Mouse (Mus musculus): ENCODE data around the gene Mmp23.
A peak's percentile ranks its signal among the peaks of the same experiment; 100 is the strongest.
"Not testable (repeated sequence)": the region's sequence is repeated elsewhere in the genome, so short reads cannot be mapped to it uniquely, and the experiment has no call there.

Mmp23 gene

DNA sequence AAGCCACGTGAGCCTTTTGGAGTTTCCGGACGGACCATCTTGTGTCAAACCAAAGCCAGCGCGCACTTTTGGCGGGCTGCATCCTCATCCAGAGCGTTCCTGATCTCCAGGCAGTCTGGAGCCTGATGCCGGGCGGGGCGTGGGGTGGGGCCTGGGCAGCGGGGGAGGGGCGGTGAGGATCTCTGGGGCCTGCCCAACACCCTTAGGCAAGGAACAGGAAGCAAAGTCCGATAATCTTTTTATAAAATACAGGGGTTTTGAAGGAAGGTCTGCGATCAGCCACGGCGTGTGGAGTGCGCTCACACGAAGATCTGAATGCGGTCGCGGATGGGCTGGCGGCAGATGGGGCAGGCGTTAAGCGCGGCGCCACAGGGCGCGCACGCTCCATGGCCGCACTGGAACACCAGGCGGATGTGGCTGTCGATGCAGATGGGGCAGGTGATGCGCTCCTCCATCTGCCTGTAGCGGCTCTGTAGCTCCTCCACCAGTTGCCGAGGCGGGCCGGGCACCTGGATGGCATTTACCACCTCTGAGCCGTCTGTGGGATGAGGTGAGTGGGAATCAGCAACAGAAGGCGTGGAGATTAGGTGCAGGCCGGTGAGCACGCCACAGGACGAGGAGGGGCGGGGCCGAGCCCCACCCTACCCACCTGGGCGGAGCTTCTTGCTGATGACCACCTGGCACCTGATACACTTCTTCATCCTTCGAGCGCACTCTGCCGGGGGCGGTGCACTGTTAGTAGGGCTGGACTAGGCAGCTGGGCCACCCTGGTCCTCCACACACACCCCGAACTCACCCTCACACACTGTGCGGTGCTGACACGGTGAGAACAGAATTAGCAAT, 1.5 kb upstream of the Mmp23 start:
- DNase-seq (ENCODE audit: low spot score) = peak; percentile 57

DNA sequence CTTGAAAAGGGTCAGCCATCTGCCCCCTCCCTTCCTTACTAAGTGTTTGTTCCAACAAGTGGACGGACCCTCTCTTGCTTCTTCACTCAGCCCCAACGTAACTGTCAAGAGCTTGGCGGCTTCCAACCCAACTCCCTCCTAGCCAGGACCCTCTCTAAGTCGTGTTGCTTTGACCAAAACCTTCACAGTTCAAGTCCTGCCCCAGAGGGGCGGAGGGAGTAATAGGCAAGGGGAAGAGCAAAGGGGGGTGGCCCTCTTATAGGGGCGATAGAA, 935 bp upstream of the Mmp23 start:
- DNase-seq (ENCODE audit: low spot score) = no peak

DNA sequence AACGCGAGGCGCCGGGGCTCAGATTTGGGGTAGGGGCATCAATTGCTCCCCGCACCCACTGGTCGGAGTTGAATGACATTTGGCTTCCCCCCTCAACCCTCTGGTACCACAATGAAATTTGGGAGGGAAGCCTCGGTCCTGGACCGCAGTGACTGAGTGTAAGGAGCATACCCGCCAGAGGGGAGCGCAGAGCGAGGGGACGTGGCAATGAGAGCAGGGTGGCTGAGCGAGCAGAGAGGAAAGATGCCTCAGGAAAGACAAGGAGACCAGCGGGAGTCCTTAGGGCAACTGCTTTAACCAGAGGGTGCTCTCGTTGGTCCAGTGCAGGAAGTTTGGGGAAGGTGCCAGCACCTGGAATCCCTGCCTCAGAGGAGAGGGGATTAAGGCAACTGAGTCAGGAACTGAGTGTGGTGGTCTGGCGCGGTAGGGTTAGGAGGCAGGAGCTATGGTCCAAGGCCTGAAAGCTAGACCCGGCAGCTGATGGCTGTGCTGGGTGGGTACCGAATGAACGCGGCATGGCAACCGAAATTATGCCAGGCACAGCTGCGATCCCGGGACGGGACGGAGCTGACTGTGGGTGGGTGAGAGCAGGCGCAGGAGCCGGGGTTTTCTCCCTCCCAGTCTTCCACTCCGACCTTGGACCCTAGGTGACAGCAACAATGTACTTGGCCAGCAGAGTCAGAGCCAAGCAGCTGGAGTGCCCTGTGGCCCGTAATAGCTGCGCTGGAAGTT, 433 bp upstream of the Mmp23 start:
- peak; percentile 41 for DNase-seq (ENCODE audit: low spot score)

DNA sequence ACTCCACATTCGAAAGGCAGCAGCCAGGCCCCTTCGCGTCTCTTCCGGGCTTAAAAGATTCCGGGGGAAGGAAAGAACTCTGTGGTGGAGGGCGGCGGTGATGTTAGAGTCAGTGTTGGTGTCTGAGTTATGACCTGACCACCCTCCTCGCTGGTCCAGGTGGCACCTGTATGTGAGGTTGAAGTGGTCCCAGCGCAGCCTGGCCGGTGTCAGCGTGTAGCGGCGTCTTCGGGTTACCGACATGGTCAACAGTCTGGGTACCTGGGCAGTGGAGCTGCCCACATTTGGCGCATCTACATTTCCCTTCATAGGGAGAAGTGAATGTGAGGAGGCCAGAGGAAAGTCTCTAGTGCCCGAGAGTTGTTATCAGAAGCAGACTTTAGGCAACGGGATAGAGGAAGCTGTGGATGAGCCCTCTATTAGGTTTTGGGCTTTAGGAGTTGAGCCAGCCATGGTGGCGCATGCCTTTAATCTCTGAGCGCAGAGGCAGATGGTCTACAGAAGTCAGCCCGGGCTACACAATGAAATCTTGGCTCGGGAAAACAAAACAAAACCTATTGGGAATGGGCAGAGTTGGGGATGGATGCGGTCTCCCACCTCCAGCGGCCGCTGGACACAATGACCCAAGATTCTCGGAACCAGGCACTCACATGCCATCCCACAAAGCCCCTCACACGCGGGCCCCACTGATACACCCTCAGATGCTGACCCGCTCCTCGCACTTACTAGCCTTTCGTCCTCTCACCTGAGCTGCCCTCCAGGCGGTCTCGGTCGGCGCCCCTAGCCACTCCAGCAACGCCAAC, 700 bp downstream of the Mmp23 start:
- DNase-seq (ENCODE audit: low spot score) = no peak

DNA sequence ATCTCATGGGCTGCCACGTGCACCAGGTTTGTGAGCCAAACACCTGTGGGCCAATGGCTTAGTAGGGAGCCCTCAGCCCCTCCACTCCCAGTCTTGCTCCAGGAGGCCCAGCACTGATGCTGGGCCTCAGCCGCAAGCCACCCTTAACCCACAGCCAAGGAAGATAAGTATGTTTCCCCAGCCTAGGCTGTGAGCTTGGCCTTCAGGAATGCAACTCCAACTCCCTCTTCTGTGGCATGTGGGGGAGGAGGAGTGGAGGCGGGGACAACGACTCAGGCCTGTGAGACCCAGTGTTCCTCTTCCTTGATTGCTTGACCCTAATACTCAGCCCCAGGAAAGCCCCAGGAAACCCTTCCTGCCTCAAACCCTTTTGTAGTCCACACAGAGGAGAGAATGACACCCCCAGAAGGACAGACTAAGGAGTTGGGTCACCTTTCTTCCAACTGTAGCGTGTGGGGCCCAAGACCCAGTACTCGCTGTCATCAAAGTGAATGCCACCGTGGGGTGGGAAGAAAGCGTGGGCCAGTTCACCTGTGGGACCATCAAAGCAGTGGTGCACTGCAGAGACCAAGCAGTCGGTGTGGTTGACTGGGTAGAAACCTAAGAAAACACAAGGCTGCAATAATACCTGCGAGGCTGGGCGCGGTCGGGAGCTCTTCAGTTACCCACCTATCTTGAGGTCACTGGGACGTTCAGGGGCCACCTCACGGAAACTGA, 1.5 kb downstream of the Mmp23 start:
- DNase-seq (ENCODE audit: low spot score) = no peak

DNA sequence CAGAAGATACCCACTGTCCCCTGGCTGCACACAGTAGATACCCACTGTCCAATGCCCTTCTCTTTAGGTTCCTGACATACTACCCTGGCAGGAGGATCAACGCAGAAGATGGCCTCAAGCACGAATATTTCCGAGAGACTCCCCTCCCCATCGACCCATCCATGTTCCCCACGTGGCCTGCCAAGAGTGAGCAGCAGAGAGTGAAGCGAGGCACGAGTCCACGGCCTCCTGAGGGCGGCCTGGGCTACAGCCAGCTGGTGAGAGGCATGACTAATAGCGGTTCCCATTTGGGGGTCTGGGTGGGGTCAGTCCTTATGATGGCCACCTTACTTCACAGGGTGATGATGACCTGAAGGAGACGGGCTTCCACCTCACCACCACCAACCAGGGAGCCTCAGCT, 3.8 kb downstream of the Mmp23 start:
- DNase-seq (ENCODE audit: low spot score) = no peak

DNA sequence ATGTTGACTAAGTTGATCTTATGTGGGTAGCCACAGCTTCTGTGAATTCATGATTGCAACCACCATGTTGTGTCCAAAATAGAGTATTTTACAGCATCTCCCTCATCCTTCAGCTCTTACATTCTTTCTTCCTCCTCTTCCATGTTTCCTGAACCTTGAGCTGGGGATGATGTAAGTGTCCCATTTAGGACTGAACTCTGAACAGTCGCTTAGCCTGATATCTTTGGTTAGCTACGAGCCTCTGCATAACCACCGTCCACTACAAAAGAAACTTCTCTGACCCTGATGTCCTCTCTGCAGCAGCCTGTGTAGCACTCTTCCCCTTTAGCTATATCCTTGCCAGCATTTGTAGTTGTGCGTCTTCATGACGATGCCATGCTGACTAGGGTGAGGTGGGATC, 7.5 kb downstream of the Mmp23 start:
- no peak for DNase-seq (ENCODE audit: low spot score)

DNA sequence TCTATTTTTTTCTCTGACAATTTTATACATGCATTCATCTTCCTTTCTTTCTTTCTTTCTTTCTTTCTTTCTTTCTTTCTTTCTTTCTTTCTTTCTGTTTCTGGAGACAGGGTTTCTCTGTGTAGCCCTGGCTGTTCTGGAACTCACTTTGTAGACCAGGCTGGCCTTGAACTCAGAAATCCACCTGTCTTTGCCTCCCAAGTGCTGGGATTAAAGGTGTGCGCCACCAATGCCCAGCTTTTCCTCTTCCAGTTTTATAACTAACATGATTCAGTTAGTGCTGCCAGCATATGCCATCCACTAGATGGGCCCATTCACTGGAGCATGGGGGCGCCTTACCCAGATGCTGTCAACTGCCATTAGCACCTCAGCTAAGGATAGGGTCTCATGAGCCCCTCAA, 7.9 kb downstream of the Mmp23 start, which contains the start of gene Gm10563:
TSS of gene Gm10563 (minus strand) at position 101 of the 400 bp plus-strand sequence.
- DNase-seq (ENCODE audit: low spot score) = not testable (repeated sequence)

DNA sequence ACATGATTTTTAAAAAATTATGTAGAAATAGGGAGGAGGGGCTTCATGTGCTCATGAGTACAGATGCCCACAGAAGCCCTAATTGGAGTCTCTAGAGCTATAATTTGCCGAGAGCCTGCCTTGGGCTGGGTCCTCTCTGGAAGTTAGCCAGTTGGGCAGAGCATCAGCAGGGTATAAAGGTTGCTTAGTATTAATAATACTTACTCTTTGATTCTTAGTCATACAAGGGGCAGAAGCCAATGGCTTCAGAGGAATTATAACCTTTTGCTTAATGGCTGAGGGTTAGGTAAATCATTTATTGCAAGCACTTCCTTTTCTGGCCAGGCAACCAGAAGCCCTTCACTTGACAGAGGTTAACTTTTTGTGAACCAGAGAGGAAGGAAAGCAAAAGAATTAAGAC, 9.7 kb downstream of the Mmp23 start:
- DNase-seq (ENCODE audit: low spot score) = no peak

DNA sequence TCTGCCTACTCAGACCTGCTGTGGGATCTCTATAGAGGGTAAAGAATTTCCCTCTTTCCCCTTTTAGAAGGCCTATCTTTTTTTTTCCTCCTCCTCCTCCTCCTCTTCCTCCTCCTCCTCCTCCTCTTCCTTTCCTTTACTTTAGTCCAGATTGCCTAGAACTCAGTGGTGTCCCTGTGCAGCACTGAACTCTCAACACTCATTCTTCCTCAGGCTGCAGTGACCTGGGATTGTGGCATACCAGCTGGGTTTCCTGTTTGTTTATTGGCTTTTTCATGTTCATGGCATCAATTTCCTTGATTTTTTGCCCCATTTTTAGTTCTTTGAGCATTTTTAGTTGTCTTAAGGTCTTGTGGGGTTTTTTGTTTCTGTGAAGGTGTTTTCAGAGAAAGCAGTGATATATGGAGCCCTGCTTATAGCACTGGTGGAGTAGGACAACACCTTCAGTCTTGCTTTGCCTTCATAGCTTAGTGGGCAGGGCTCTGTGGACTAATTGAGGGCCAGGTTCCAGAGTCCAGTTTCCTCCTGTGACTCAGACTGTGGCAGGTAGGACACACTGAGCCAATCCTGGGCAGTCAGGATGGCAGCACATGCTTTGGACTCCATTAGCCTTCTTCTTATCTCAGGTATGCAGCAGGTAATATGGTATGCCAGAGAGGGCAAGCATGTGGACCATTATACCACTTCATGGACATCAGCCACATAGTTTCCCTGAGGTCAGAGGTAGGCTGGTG, 17.3 kb downstream of the Mmp23 start:
- no peak for DNase-seq (ENCODE audit: low spot score)

DNA sequence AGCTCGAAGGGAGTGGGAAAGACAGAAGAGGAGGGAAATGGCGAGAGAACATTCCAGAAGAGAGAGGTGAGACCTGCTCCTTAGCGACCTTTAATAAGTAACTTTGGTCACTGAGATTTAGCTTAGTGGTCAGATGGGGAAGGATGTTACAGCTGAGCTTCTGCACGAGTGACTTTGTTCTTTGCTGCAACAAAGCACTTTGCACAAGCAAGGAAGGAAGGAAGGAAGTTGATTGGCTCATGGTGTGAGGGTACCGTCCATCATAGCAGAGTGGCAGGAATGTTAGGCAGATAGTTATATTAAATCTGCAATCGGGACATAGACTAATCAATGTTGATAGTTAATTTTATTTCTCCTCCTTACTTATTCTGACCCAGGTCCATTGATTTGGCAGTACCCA, 22.9 kb downstream of the Mmp23 start:
- no peak for DNase-seq (ENCODE audit: low spot score)

DNA sequence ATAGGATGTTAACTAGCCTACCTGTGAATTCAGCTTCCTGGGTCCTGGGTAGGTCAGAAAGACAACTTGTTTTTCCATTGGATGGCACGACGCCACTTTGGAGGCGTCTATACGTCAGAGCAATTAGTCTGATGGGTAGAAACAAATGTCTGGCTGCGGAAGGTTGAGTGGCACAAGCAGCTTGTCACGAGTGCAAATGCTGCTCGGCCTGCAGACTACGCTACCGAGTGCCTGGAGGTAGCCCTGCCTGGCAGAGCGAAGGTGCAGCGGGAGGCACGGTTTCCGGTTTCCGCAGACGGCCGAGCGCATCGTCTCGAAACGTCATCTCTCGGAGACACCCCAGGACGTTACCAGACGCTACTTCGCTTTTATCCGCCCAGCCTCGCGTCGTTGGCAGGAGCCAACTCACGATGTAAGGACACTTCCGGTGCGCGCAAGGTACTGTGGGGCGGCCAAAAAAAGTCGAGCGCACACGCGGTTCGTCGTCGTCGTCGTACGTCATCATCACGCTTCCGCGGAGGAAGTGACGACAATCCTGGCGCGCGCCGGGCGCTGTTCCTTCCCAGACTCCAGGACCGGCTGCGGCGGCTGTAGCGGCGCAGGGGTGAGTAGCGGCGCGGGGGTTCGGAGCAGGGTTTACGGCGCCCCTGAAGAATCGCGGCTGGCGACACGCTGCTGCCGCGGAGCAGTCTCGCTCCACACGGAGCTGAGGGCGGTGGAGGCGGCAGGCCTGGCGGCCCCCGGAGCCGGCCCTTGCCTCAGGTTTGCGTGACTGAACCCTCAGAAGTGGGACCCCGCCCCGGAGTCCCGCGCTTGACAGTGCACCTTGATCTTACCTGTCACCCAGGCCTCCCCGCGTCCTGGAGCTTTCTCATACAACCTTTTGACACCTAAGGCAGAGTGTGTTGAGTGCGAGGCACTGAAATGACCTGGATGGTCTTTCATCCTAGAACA, 28.6 kb downstream of the Mmp23 start, which contains the start of gene Cdk11b:
TSS of gene Cdk11b (plus strand) at position 517 of the 954 bp plus-strand sequence.
- peak; percentile 97 for DNase-seq (ENCODE audit: low spot score)

DNA sequence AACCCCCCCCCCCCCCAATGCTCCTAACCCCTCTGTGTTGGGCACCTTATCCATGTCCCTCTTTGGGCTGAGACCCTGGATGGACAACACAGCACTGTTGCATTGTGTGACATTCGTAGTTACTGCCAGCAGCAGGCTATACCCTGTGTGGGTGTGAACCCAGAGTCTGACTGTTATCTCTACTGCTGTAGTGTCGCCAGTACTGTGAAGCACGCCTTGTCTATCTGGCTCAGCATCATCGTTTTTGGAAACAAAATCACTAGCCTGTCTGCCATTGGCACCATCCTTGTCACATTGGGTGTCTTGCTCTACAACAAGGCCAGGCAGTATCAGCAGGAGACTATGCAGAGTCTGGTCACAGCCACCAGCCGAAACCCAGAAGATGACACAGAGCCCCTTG, 34.9 kb downstream of the Mmp23 start:
- DNase-seq (ENCODE audit: low spot score) = no peak

DNA sequence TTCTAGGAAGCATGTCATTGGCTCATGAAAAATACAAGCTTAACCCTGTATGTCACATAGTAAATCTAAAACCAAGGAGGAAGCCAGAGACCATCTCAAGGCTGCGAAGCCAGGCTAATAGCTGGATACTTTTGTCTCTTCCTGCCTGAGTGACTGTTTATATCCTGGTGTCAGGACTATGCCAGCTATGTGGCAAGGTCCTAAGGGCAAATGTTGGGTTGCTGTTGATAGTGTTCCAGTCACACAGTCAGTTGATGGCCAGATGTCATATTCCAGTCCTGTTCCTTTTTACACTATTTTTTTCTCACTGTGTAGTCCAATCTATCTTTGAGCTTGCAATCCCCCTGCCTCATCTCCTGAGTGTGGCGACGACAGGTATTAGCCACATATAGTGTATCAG, 39.9 kb downstream of the Mmp23 start:
- DNase-seq (ENCODE audit: low spot score) = no peak

DNA sequence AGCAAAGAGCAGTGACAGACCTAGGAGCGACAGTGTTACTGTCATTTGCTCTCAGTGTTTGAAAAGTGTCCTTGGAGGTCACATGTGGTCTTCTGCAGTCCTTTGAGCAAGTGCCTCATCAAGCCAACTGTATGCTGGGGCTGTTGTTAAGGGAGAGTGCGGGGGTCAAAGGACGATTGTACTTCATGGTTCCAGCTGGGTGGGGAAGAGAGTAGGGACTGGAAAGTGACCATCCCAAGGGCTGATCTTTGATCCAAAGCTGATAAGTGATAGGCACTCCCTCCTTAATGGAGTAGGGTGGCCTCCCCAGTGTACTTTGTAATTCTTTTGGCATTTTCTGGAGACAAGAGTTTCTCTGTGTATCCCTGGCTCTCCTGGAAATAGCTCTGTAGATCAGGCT, 41.3 kb downstream of the Mmp23 start:
- DNase-seq (ENCODE audit: low spot score) = no peak

DNA sequence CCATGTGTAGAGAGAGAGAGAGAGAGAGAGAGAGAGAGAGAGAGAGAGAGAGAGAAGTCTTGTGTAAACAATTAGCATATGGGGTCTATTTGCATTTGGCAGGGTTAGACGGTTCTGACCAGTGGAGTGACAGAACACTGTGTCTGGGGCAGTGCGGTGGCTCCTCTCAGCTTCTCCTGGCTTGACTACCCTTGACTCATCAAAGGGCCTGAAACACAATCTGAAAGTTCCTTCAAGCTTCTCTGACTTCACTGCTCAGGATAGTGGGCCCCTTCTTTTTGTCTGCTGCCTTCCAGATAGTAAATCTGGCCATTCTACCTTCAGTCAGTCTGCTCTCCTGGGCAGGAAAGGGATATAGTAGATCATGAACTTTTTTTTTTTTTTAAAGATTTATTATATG, 46.4 kb downstream of the Mmp23 start:
- DNase-seq (ENCODE audit: low spot score) = no peak

DNA sequence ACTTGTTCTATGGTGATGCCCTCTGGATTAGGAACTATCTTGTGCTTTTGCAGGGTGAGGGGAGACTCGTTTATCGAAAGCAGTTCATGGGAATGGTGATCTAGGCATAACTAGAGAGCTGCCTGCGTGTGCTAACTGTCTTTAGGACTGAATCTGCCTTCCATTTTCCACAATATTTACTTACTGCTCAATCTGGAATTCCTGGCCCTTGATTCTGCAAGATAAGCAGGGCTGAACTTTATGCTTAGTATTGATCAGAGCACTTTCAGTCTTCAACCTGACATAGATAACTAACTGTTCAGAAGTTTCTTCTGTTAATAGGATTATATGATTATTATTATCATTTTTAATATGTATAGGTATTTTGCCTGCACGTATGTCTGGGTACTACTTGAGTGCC, 48.1 kb downstream of the Mmp23 start:
- DNase-seq (ENCODE audit: low spot score) = no peak

DNA sequence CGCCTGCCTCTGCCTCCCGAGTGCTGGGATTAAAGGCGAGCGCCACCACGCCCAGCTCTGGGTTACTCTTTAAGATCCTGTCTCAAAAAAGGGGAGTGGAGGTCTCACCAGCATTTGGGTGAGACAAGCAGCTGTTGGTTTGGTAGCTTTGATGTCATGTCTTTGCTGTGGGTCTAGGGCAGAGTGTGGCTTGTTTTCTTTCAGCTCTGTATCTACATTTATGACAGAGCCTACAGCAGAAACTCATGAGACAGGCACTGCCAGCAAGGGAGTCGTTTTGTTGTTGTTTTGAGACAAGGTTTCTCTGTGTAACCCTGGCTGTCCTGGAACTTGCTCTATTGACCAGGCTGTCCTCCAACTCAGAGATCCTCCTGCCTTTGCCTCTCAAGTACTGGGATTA, 49.4 kb downstream of the Mmp23 start:
- DNase-seq (ENCODE audit: low spot score) = no peak

DNA sequence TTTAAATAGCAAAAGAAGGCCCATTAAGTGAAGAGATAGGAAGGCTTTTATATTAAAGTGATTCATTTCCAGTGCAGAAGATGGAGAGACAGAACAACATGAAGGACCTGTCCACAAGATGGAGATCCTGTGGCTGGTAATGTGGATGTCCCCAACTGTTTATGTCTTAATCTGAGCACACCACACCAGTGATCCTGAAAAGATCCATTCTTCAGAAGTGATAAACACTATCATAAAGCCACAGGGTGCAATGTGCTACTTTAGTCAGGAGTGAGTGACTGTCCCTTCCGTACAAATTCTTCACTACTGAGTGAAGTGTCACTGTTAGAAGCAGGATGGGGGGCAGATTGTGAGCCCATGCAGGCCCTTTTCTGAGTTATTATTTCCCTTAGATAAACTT, 50.4 kb downstream of the Mmp23 start:
- no peak for DNase-seq (ENCODE audit: low spot score)

DNA sequence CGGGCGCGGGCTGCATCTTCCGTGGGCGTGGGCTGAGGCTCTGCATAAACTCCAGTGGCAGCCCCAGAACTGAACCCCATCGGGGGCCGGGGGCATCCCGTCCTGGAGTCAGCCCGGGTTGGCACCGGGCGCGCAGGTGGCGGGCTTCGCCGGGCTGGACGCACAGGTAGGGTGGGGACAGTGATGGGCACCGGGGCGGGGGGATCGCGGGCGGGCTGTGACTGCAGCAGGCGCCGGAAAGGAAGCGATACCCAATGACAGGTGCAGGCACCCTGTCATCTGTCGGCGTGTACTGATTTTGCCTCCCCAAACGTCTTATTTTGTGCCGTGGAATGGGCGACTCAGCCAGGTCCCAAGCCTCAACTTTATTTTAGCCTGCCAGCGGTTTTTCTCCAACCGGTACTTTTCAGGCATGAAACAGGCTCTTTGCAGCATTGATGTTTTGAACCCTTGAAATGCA, 51.2 kb downstream of the Mmp23 start:
- DNase-seq (ENCODE audit: low spot score) = no peak
